Mouse (Mus musculus): Measurements from ENCODE around the gene Olfr1170. TPM values are rescaled to one million over a fixed set of nuclear protein-coding genes. Genes with fewer than 3 reads are reported as not detected.

Olfr1170 gene
- not detected in 2 replicates for polyA plus RNA-seq (2014; fragmentation: Nextera tagmentation; extraction: Ambion mirVana)

DNA sequence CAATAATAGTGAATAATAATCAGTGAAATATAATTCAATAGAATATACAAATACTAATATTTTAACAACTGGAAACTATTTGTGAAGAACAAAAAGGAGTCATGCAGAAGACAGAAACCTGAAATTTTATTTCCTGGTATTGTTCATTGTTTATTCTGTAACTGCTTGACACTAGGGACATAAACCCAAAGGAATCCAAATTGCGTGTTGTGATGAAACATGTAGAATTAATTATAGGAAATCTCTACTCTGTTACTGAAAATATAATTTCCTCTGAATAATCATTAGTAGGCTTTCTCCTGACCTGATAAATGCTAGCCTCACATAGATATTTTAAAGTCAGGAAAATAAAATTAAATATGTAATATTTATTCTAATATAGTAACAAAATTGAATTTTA is at the start of gene Olfr1170:
Olfr1170 (minus strand) TSS at position 101 of the 400 bp plus-strand sequence.
- Histone ChIP-seq H3K4me1 (ENCODE audit: control insufficient read depth, insufficient read depth, low read length) (no peaks in the 10 kb centered on the region), H3K9me3 (replicated peaks; ENCODE audit: control insufficient read depth, low read length) (no peaks in the 10 kb centered on the region), H3K4me3 (ENCODE audit: low read depth, low read length) (no peak within 1 kb of the TSS), H3K27ac (replicated peaks; ENCODE audit: low read depth, low read length) (no peak within 1 kb of the TSS), H3K9ac (replicated peaks; ENCODE audit: low read length) (no peak within 1 kb of the TSS), H3K4me2 (ENCODE audit: low read depth, low read length) (no peak within 1 kb of the TSS), H3K36me3 (replicated peaks; ENCODE audit: control insufficient read depth, insufficient read depth, low read depth, low read length) (no peaks in the 10 kb centered on the region), H3K27me3 (ENCODE audit: control insufficient read depth, insufficient read depth, low read length) (no peaks in the 10 kb centered on the region)
- WGBS: 96% methylated on average over 1 of the region's 1 CpGs
- DNase-seq (ENCODE audit: low spot score): no peak
- ATAC-seq (replicated peaks; ENCODE audit: insufficient number of reproducible peaks, low FRiP score, low TSS enrichment, low read depth): no peak

DNA sequence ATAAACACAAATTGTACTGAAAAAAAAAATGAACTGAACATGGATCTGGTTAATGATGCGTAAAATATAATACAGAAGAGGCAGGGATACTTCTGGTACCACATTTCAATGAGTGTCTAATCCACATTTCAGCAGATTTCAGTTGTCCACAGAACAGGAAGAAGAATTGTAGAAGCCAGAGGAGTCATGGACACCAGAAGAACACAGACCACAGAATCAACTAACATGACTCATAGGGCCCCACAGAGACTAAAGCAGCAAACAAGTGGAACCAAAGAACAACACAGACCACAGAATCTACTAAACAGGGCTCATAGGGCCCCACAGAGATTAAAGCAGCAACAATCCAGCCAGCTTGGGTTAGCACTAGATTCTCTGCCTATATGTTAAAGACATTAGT is 7.3 kb downstream of the Olfr1170 start:
- H3K36me3 ChIP-seq (replicated peaks; ENCODE audit: control insufficient read depth, insufficient read depth, low read depth, low read length): no peaks in the 10 kb centered on the region
- H3K9me3 ChIP-seq (replicated peaks; ENCODE audit: control insufficient read depth, low read length): no peaks in the 10 kb centered on the region
- ATAC-seq (replicated peaks; ENCODE audit: insufficient number of reproducible peaks, low FRiP score, low TSS enrichment, low read depth): no peak
- H3K27ac ChIP-seq (replicated peaks; ENCODE audit: low read depth, low read length): no peak overlapping the region
- no peaks in the 10 kb centered on the region for H3K27me3 ChIP-seq (ENCODE audit: control insufficient read depth, insufficient read depth, low read length)
- no peak overlapping the region for H3K9ac ChIP-seq (replicated peaks; ENCODE audit: low read length)
- no peaks in the 10 kb centered on the region for H3K4me1 ChIP-seq (ENCODE audit: control insufficient read depth, insufficient read depth, low read length)
- no peak for DNase-seq (ENCODE audit: low spot score)
- WGBS: 100% methylated on average over 1 of the region's 1 CpGs
- no peak overlapping the region for H3K4me3 ChIP-seq (ENCODE audit: low read depth, low read length)
- H3K4me2 ChIP-seq (ENCODE audit: low read depth, low read length): no peak overlapping the region

DNA sequence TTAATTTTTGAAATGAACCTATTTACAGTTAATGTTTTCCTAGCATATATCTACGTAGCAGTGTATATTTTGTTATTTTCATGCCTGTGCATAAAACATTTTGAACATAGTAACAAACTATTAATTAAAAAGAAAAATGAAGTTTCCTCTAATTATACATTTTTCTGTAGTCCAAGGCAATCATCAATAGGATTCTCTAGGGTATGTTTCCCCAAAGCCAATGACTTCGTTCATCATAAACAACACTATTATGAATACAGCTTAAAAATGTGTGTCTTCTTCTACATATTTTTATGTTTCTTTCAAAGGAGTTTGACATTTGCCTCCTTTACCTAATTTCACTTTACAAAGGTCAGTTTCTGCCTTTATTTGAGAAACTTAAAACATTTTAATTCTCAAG is 46.6 kb downstream of the Olfr1170 start, which contains the start of gene Olfr1168:
Olfr1168 (plus strand) TSS at position 301 of the 400 bp plus-strand sequence.
- H3K27ac ChIP-seq (replicated peaks; ENCODE audit: low read depth, low read length): no peak within 1 kb of the TSS

More for the DNA sequence above, 46.6 kb downstream of the Olfr1170 start, which contains the start of gene Olfr1168:
- H3K4me1 ChIP-seq (ENCODE audit: control insufficient read depth, insufficient read depth, low read length): no peaks in the 10 kb centered on the region
- H3K9ac ChIP-seq (replicated peaks; ENCODE audit: low read length): no peak within 1 kb of the TSS
- 90% methylated on average over 2 of the region's 2 CpGs for WGBS
- no peaks in the 10 kb centered on the region for H3K9me3 ChIP-seq (replicated peaks; ENCODE audit: control insufficient read depth, low read length)
- no peak for ATAC-seq (replicated peaks; ENCODE audit: insufficient number of reproducible peaks, low FRiP score, low TSS enrichment, low read depth)
- no peaks in the 10 kb centered on the region for H3K36me3 ChIP-seq (replicated peaks; ENCODE audit: control insufficient read depth, insufficient read depth, low read depth, low read length)
- no peak for DNase-seq (ENCODE audit: low spot score)
- H3K4me3 ChIP-seq (ENCODE audit: low read depth, low read length): no peak within 1 kb of the TSS
- H3K4me2 ChIP-seq (ENCODE audit: low read depth, low read length): no peak within 1 kb of the TSS
- no peaks in the 10 kb centered on the region for H3K27me3 ChIP-seq (ENCODE audit: control insufficient read depth, insufficient read depth, low read length)

Other genes starting within 250 kb of the Olfr1170 start
- gene Olfr1158, start 238.2 kb downstream of the Olfr1170 start, polyA plus RNA-seq (2014; fragmentation: Nextera tagmentation; extraction: Ambion mirVana): not detected in 2 replicates
- gene Olfr1160, start 220.1 kb downstream of the Olfr1170 start, polyA plus RNA-seq (2014; fragmentation: Nextera tagmentation; extraction: Ambion mirVana): not detected in 2 replicates
- gene Olfr1161, start 205.6 kb downstream of the Olfr1170 start, polyA plus RNA-seq (2014; fragmentation: Nextera tagmentation; extraction: Ambion mirVana): not detected in 2 replicates
- gene Olfr73, start 190.6 kb downstream of the Olfr1170 start, polyA plus RNA-seq (2014; fragmentation: Nextera tagmentation; extraction: Ambion mirVana): not detected in 2 replicates
- not detected in 2 replicates for gene Olfr1162, start 177.2 kb downstream of the Olfr1170 start, polyA plus RNA-seq (2014; fragmentation: Nextera tagmentation; extraction: Ambion mirVana)
- not detected in 2 replicates for gene Olfr1163, start 156.5 kb downstream of the Olfr1170 start, polyA plus RNA-seq (2014; fragmentation: Nextera tagmentation; extraction: Ambion mirVana)
- not detected in 2 replicates for gene Olfr1164, start 134.4 kb downstream of the Olfr1170 start, polyA plus RNA-seq (2014; fragmentation: Nextera tagmentation; extraction: Ambion mirVana)
- not detected in 2 replicates for gene Olfr1166, start 100.1 kb downstream of the Olfr1170 start, polyA plus RNA-seq (2014; fragmentation: Nextera tagmentation; extraction: Ambion mirVana)
- not detected in 2 replicates for gene Olfr1167, start 73.1 kb downstream of the Olfr1170 start, polyA plus RNA-seq (2014; fragmentation: Nextera tagmentation; extraction: Ambion mirVana)
- gene Olfr1168, start 46.5 kb downstream of the Olfr1170 start, polyA plus RNA-seq (2014; fragmentation: Nextera tagmentation; extraction: Ambion mirVana): not detected in 2 replicates
- not detected in 2 replicates for gene Olfr1173, start 51.5 kb upstream of the Olfr1170 start, polyA plus RNA-seq (2014; fragmentation: Nextera tagmentation; extraction: Ambion mirVana)
- gene Olfr1174-ps, start 86.8 kb upstream of the Olfr1170 start, polyA plus RNA-seq (2014; fragmentation: Nextera tagmentation; extraction: Ambion mirVana): not detected in 2 replicates
- gene Olfr1175-ps, start 98.9 kb upstream of the Olfr1170 start, polyA plus RNA-seq (2014; fragmentation: Nextera tagmentation; extraction: Ambion mirVana): not detected in 2 replicates
- gene Olfr1176, start 108.4 kb upstream of the Olfr1170 start, polyA plus RNA-seq (2014; fragmentation: Nextera tagmentation; extraction: Ambion mirVana): not detected in 2 replicates
- not detected in 2 replicates for gene Olfr1177-ps, start 118.2 kb upstream of the Olfr1170 start, polyA plus RNA-seq (2014; fragmentation: Nextera tagmentation; extraction: Ambion mirVana)
- gene Olfr1178, start 158.7 kb upstream of the Olfr1170 start, polyA plus RNA-seq (2014; fragmentation: Nextera tagmentation; extraction: Ambion mirVana): not detected in 2 replicates
- gene Olfr1179, start 178.1 kb upstream of the Olfr1170 start, polyA plus RNA-seq (2014; fragmentation: Nextera tagmentation; extraction: Ambion mirVana): not detected in 2 replicates
- not detected in 2 replicates for gene Olfr1180, start 190.8 kb upstream of the Olfr1170 start, polyA plus RNA-seq (2014; fragmentation: Nextera tagmentation; extraction: Ambion mirVana)
- gene Olfr1181, start 197.8 kb upstream of the Olfr1170 start, polyA plus RNA-seq (2014; fragmentation: Nextera tagmentation; extraction: Ambion mirVana): not detected in 2 replicates
- not detected in 2 replicates for gene Gm13757, start 220.8 kb upstream of the Olfr1170 start, polyA plus RNA-seq (2014; fragmentation: Nextera tagmentation; extraction: Ambion mirVana)
- not detected in 2 replicates for gene Olfr1183, start 226.5 kb upstream of the Olfr1170 start, polyA plus RNA-seq (2014; fragmentation: Nextera tagmentation; extraction: Ambion mirVana)